Mouse (Mus musculus): ENCODE measurements around the gene Noct. TPM values are rescaled to one million over a fixed set of nuclear protein-coding genes. Genes with fewer than 3 reads are reported as not detected.

Gene Noct
- polyA plus RNA-seq, 1 experiment from 2014 or later: 20.5 TPM

DNA sequence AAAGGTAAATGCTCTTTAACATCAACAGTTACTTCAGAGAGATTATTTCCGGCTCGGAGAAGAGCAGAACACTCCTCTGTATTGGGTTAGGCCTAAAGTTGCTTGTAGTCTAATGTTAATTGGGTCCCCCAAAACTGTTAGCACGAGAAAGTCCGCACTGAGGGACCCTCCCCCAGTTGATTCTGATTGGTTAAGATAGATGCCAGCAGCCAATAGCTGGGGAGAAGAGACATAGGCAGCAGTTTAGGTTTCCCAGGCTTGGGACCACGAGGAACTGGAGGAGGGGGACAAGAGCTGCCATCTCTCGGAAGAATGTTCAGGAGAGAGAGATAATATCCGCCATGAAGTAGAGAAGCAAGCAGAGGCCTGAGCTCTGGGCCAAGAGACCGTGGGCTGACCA lies 28.5 kb upstream of the Noct start:
- no peak for ATAC-seq (ENCODE audit: low read depth)
- DNase-seq: no peak
- Histone ChIP-seq H3K4me3 (replicated peaks) (no peak overlapping the region), H3K36me3 (no peaks in the 10 kb centered on the region), H3K4me2 (peak overlapping the region; percentile 10; the same call in 1 of the 2 replicates), H3K27me3 (0 out of 2 replicates have a peak, but pooled peaks cover 5% of the 10 kb centered on the region), H3K27ac (no peak overlapping the region), H3K9me3 (replicated peaks) (0 out of 2 replicates have a peak, but pooled peaks cover 4% of the 10 kb centered on the region), H3K4me1 (replicated peaks) (peaks cover 6% of the 10 kb centered on the region; the same call in 1 of the 2 replicates), H3K9ac (no peak overlapping the region)
- WGBS (ENCODE audit: insufficient replicate concordance): 20% methylated on average over 8 of the region's 8 CpGs

DNA sequence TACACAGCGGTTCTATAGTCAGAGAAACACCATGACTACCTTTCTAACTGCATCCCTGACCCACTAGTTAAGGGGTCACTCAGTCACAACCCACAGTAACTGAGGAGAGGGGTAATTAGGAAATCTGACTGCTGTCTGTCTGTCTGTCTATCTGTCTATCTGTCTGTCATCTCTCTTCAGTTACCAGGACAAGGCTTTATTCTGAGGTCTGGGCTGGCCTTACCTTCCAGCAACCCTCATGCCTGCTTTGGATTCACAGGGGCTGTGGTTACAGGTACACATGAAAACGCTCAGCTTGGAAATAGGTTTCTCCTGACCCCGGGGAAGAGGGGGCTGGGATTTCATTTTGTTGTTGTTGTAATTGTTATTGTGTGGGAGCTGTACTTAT lies 27.5 kb upstream of the Noct start:
- H3K9me3 ChIP-seq (replicated peaks): 0 out of 2 replicates have a peak, but pooled peaks cover 4% of the 10 kb centered on the region
- no peaks in the 10 kb centered on the region for H3K36me3 ChIP-seq
- 0 out of 2 replicates have a peak, but pooled peaks cover 9% of the 10 kb centered on the region for H3K27me3 ChIP-seq
- no peak overlapping the region for H3K9ac ChIP-seq
- H3K27ac ChIP-seq: no peak overlapping the region
- DNase-seq: no peak
- no peak for ATAC-seq (ENCODE audit: low read depth)
- H3K4me3 ChIP-seq (replicated peaks): no peak overlapping the region
- 71% methylated on average over 3 of the region's 3 CpGs for WGBS (ENCODE audit: insufficient replicate concordance)
- peaks cover 8% of the 10 kb centered on the region; the same call in 1 of the 2 replicates for H3K4me1 ChIP-seq (replicated peaks)
- H3K4me2 ChIP-seq: no peak overlapping the region

DNA sequence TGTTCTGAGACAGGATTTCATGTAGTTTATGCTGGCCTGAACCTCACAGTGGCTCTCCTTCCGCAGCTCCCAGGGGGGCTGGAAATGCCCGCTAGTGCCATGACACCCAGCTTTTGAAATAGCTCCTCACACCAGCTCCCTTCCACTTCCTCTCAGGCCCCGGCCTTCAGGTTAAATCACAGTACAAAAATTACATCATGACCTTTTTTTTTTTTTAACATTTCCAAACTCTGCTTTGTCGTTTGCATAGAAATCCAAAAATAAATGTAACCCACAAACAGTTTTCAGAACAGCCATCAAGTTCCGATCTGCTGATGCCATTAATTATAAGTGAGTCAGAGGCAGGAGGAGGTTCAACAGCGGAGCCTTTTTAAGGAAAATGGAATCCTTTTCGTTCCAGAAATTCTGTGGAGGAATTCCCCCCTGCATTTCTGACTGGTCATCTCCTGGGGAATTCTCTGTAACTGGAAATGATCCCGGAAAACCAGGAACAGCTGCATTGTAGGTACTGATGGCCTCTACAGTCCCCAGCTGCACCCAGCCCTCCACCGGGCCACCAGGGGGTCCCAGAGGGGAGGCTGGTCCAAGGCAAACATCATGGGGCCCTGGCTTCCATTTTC lies 27.0 kb upstream of the Noct start:
- H3K9me3 ChIP-seq (replicated peaks): 0 out of 2 replicates have a peak, but pooled peaks cover 4% of the 10 kb centered on the region
- H3K27ac ChIP-seq: no peak overlapping the region
- no peak overlapping the region for H3K9ac ChIP-seq
- H3K4me1 ChIP-seq (replicated peaks): peaks cover 8% of the 10 kb centered on the region; the same call in 1 of the 2 replicates
- ATAC-seq (ENCODE audit: low read depth): no peak
- no peak overlapping the region for H3K4me3 ChIP-seq (replicated peaks)
- WGBS (ENCODE audit: insufficient replicate concordance): 60% methylated on average over 9 of the region's 9 CpGs
- DNase-seq: no peak
- H3K27me3 ChIP-seq: 0 out of 2 replicates have a peak, but pooled peaks cover 11% of the 10 kb centered on the region
- H3K4me2 ChIP-seq: no peak overlapping the region
- H3K36me3 ChIP-seq: no peaks in the 10 kb centered on the region

DNA sequence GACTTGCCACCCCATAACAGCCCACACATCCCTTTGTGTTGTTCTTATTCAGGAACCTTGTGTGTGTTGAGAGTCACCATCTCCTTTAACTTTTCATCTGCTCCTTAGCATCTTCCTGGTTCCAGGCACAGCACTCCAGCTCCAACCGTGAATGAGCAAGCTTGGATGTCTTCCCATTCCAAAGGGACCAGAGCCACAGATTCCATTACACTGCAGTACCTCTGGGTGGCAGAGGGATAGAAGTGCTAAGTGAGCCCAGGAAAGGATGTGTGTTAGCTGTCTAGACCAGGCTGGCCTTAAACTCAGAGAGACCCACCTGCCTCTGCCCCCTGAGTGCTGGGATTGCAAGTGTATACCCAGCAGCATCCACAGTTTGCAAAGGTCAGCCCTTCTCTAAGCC lies 26.0 kb upstream of the Noct start:
- Histone ChIP-seq H3K4me2 (no peak overlapping the region), H3K4me1 (replicated peaks) (peaks cover 8% of the 10 kb centered on the region; the same call in 1 of the 2 replicates), H3K27ac (no peak overlapping the region), H3K27me3 (0 out of 2 replicates have a peak, but pooled peaks cover 11% of the 10 kb centered on the region), H3K36me3 (no peaks in the 10 kb centered on the region), H3K9ac (no peak overlapping the region), H3K9me3 (replicated peaks) (0 out of 2 replicates have a peak, but pooled peaks cover 4% of the 10 kb centered on the region), H3K4me3 (replicated peaks) (no peak overlapping the region)
- DNase-seq (no peak), ATAC-seq (ENCODE audit: low read depth) (no peak)
- WGBS (ENCODE audit: insufficient replicate concordance): 52% methylated on average over 1 of the region's 1 CpGs

DNA sequence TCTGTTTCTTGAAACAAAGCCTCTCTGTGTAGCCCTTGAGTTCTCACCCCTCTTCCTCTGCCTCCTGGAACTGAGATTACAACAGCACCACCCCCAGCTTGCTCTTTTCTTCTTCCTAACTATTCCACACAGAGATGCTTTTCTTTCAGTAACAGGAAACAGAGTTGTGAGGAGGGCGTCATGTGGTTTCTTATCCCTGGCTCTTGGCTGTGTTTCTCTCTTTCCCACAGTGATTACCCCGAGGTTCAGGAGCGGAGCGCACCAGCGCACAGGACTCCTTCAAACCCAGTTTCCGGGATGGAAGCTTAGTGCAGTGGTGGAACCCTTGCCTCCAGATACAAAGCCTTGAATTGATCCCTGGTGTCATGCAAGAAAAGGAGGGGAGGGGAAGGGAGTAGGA lies 25.1 kb upstream of the Noct start:
- peaks cover 8% of the 10 kb centered on the region; the same call in 1 of the 2 replicates for H3K4me1 ChIP-seq (replicated peaks)
- WGBS (ENCODE audit: insufficient replicate concordance): 11% methylated on average over 6 of the region's 6 CpGs
- H3K27ac ChIP-seq: no peak overlapping the region
- no peak for DNase-seq
- no peaks in the 10 kb centered on the region for H3K36me3 ChIP-seq
- ATAC-seq (ENCODE audit: low read depth): 0 out of 2 replicates have a peak, but pooled peaks have one; percentile 13
- H3K4me3 ChIP-seq (replicated peaks): no peak overlapping the region
- H3K9ac ChIP-seq: no peak overlapping the region
- 0 out of 2 replicates have a peak, but pooled peaks cover 11% of the 10 kb centered on the region for H3K27me3 ChIP-seq
- H3K9me3 ChIP-seq (replicated peaks): 0 out of 2 replicates have a peak, but pooled peaks cover 4% of the 10 kb centered on the region
- H3K4me2 ChIP-seq: no peak overlapping the region

DNA sequence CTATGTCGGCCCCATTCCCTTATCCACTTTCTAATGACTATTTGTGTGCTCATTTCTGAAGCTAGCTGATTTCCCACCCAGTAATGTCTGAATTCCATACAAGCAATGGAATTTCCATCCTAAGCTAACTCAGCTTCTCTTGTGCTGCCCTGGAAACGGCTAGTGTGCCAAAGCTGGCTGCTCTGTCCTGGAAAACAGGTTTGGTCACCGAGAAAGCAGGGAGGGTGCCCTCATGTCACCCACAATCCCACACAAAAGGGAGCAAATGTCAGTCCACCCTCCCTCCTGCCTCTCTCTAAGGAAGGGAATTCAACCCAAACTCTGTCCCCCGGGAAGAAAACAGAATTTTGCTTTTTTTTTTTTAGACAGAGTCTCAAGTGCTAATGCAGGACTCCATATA lies 23.9 kb upstream of the Noct start:
- DNase-seq: no peak
- Histone ChIP-seq H3K9ac (no peak overlapping the region), H3K4me2 (no peak overlapping the region), H3K4me1 (replicated peaks) (peaks cover 8% of the 10 kb centered on the region; the same call in 1 of the 2 replicates), H3K27me3 (0 out of 2 replicates have a peak, but pooled peaks cover 11% of the 10 kb centered on the region), H3K4me3 (replicated peaks) (no peak overlapping the region), H3K9me3 (replicated peaks) (0 out of 2 replicates have a peak, but pooled peaks cover 4% of the 10 kb centered on the region), H3K36me3 (no peaks in the 10 kb centered on the region), H3K27ac (no peak overlapping the region)
- 74% methylated on average over 4 of the region's 4 CpGs for WGBS (ENCODE audit: insufficient replicate concordance)
- no peak for ATAC-seq (ENCODE audit: low read depth)

DNA sequence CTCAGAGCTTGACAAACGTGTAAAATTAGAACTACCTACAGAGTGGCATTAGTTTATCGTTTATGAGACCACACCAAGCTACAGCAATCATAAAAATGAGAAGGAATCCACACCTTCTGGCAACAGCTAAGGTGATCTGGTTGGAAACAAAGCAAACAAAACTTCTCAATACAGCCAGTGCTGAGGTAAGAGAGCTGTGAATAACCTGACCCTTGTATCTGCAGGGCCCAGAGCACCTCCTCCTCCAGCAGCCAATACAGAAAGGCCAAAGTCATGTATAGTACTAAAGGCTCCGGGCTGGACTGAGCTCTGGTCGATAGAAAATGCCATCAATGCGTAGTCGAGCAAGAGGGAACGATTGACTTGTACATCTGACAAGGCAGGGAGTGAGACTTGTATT lies 23.4 kb upstream of the Noct start:
- no peak for DNase-seq
- Histone ChIP-seq H3K4me3 (replicated peaks) (no peak overlapping the region), H3K9me3 (replicated peaks) (0 out of 2 replicates have a peak, but pooled peaks cover 4% of the 10 kb centered on the region), H3K4me2 (no peak overlapping the region), H3K36me3 (no peaks in the 10 kb centered on the region), H3K4me1 (replicated peaks) (peaks cover 5% of the 10 kb centered on the region; the same call in 1 of the 2 replicates), H3K27me3 (0 out of 2 replicates have a peak, but pooled peaks cover 11% of the 10 kb centered on the region), H3K27ac (no peak overlapping the region), H3K9ac (no peak overlapping the region)
- ATAC-seq (ENCODE audit: low read depth): 0 out of 2 replicates have a peak, but pooled peaks have one; percentile 36
- 71% methylated on average over 7 of the region's 7 CpGs for WGBS (ENCODE audit: insufficient replicate concordance)

DNA sequence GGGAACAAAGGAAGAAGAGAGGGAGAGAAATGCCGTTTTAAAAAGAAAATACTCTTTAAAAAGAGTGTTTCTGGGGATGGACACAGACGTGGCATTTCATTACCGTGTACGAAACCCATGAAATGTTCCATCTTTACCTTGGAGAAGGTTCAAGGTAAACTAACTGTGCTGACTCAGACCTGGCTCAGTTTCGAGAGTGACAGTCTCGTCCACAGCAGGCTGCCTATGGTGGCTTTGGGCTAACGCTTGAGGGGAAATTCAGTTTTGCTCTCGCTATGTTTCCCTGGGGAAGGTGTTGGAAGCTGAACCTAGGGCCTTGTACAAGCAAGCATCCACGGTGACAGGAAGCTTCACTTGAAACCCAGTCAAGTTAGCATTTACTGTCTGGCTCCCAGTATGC lies 22.3 kb upstream of the Noct start:
- H3K36me3 ChIP-seq: no peaks in the 10 kb centered on the region
- no peak overlapping the region for H3K4me3 ChIP-seq (replicated peaks)
- H3K27ac ChIP-seq: no peak overlapping the region
- no peak for ATAC-seq (ENCODE audit: low read depth)
- H3K4me1 ChIP-seq (replicated peaks): 0 out of 2 replicates have a peak, but pooled peaks cover 3% of the 10 kb centered on the region
- 0 out of 2 replicates have a peak, but pooled peaks cover 4% of the 10 kb centered on the region for H3K9me3 ChIP-seq (replicated peaks)
- no peak for DNase-seq
- WGBS (ENCODE audit: insufficient replicate concordance): 69% methylated on average over 9 of the region's 9 CpGs
- no peak overlapping the region for H3K4me2 ChIP-seq
- H3K9ac ChIP-seq: no peak overlapping the region
- H3K27me3 ChIP-seq: 0 out of 2 replicates have a peak, but pooled peaks cover 11% of the 10 kb centered on the region

DNA sequence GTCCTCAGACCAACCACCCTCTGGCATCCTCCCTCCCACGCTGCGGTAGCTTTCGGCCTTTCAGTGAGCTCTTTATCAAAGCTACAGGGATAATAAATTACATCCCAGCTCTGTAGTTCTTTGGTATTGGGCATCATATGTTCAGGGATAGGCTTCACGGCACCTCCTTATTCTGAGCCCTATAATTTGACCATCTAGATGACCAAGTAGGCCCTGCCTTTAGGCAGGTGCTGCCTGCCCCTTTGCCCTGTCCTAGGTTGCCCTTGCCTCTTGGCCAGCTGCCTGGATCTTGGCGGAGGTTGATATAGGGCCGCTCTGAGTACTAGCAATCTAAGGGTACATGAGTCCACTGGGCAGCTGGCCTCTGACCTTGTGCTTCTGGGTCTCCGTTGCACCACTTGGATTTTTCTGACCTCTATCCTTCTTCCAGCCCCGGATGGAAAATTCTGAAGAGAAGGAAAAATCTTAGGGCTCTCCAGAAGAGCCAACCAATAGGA lies 21.7 kb upstream of the Noct start:
- no peak for DNase-seq

DNA sequence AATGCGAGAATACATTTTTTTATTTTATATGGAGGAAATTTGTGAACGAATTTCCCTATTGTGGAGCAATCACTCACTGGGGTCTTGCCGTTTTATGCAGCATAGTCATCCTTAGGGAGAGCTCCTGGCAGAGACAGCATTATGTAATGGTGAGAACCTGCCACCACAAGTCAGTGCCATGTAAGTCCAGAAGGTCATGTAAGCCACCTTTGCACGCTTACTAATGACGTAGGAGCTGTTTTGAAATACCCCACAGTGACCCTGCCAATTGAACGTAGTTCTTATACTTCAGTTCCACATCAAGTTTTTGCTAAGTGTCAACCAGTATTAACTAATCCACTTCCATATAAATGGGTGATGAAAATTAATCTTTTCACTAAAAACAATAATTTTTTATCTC lies 20.3 kb upstream of the Noct start:
- Histone ChIP-seq H3K27me3 (0 out of 2 replicates have a peak, but pooled peaks cover 6% of the 10 kb centered on the region), H3K27ac (no peak overlapping the region), H3K9ac (no peak overlapping the region), H3K4me3 (replicated peaks) (no peak overlapping the region), H3K4me1 (replicated peaks) (0 out of 2 replicates have a peak, but pooled peaks cover 3% of the 10 kb centered on the region), H3K4me2 (no peak overlapping the region), H3K9me3 (replicated peaks) (0 out of 2 replicates have a peak, but pooled peaks cover 4% of the 10 kb centered on the region), H3K36me3 (no peaks in the 10 kb centered on the region)
- 71% methylated on average over 6 of the region's 6 CpGs for WGBS (ENCODE audit: insufficient replicate concordance)
- ATAC-seq (ENCODE audit: low read depth) (no peak), DNase-seq (no peak)

More for the DNA sequence above, 21.7 kb upstream of the Noct start:
- Histone ChIP-seq H3K27me3 (0 out of 2 replicates have a peak, but pooled peaks cover 11% of the 10 kb centered on the region), H3K4me1 (replicated peaks) (0 out of 2 replicates have a peak, but pooled peaks cover 3% of the 10 kb centered on the region), H3K36me3 (no peaks in the 10 kb centered on the region), H3K9me3 (replicated peaks) (0 out of 2 replicates have a peak, but pooled peaks cover 4% of the 10 kb centered on the region), H3K9ac (no peak overlapping the region), H3K4me3 (replicated peaks) (no peak overlapping the region), H3K27ac (no peak overlapping the region), H3K4me2 (no peak overlapping the region)
- WGBS (ENCODE audit: insufficient replicate concordance): 74% methylated on average over 8 of the region's 8 CpGs
- 0 out of 2 replicates have a peak, but pooled peaks have one; percentile 23 for ATAC-seq (ENCODE audit: low read depth)

DNA sequence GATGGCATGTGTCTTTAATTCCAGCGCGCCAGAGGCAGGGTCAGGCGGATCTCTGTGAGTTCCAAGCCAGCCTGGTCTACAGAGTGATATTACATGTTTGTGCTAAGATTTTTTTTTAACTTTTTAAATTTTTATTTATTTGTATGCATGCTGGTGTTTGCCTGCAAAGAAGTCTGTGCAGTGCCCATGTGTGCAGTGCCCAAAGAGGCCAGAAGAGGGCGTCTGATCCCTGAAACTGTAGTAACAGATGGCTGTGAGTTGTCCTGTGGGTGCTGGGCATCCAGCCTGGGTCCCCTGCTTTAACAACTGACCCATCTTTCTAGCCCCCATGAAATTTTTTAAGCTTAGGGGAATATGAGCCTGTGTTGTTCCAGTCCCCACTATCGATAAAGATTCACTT lies 19.8 kb upstream of the Noct start:
- no peaks in the 10 kb centered on the region for H3K36me3 ChIP-seq
- H3K4me3 ChIP-seq (replicated peaks): no peak overlapping the region
- 0 out of 2 replicates have a peak, but pooled peaks cover 4% of the 10 kb centered on the region for H3K9me3 ChIP-seq (replicated peaks)
- H3K9ac ChIP-seq: no peak overlapping the region
- H3K27ac ChIP-seq: no peak overlapping the region
- 0 out of 2 replicates have a peak, but pooled peaks cover 6% of the 10 kb centered on the region for H3K27me3 ChIP-seq
- H3K4me1 ChIP-seq (replicated peaks): 0 out of 2 replicates have a peak, but pooled peaks cover 3% of the 10 kb centered on the region
- H3K4me2 ChIP-seq: no peak overlapping the region
- DNase-seq: no peak
- ATAC-seq (ENCODE audit: low read depth): no peak
- WGBS (ENCODE audit: insufficient replicate concordance): 77% methylated on average over 5 of the region's 5 CpGs
